Mouse (Mus musculus) gastrocnemius, postnatal 36 days (tissue): Measurements from ENCODE around the gene Vmn2r8. TPM values are rescaled to one million over a fixed set of nuclear protein-coding genes. Genes with fewer than 3 reads are reported as not detected.

ENCODE experiments used
- total RNA-seq, 2 experiments: library from RNA; stranded (reverse); gene quantifications; 2 replicates each; pipeline ENCODE4 v1.2.3; 2021

Vmn2r8 gene
- total RNA-seq, 2 experiments from 2014 or later, result not detected

Other genes starting within 250 kb of the Vmn2r8 start
- gene Gak, start 179.1 kb downstream of the Vmn2r8 start, total RNA-seq, result 10 to 100 TPM; 11.1 to 13.1 TPM
- gene Tmem175, start 179.1 kb downstream of the Vmn2r8 start, total RNA-seq, result 1 to 10 TPM; 6.6 to 6.7 TPM
- 1 to 10 TPM; 7.2 to 8.9 TPM for gene Idua, start 148.5 kb downstream of the Vmn2r8 start, total RNA-seq
- gene Dgkq, start 139.2 kb downstream of the Vmn2r8 start, total RNA-seq, result 1 to 10 TPM; 4.6 to 7.3 TPM
- gene Slc26a1, start 133.3 kb downstream of the Vmn2r8 start, total RNA-seq, result not detected
- 10 to 100 TPM; 25.6 to 34.7 TPM for gene Fgfrl1, start 116.5 kb downstream of the Vmn2r8 start, total RNA-seq
- gene Rnf212, start 33.9 kb downstream of the Vmn2r8 start, total RNA-seq, result not detected
- not detected for gene Tmed11, start 13.5 kb downstream of the Vmn2r8 start, total RNA-seq
- not detected for gene Vmn2r9, start 43.8 kb upstream of the Vmn2r8 start, total RNA-seq
- gene Vmn2r10, start 197.7 kb upstream of the Vmn2r8 start, total RNA-seq, result not detected